Mouse (Mus musculus): ENCODE measurements around the gene Hs6st2. TPM values are rescaled to one million over a fixed set of nuclear protein-coding genes. Genes with fewer than 3 reads are reported as not detected.

Gene Hs6st2
- total and polyA plus RNA-seq, 2 experiments from 2014 or later = 39.4 to 45.2 TPM

DNA sequence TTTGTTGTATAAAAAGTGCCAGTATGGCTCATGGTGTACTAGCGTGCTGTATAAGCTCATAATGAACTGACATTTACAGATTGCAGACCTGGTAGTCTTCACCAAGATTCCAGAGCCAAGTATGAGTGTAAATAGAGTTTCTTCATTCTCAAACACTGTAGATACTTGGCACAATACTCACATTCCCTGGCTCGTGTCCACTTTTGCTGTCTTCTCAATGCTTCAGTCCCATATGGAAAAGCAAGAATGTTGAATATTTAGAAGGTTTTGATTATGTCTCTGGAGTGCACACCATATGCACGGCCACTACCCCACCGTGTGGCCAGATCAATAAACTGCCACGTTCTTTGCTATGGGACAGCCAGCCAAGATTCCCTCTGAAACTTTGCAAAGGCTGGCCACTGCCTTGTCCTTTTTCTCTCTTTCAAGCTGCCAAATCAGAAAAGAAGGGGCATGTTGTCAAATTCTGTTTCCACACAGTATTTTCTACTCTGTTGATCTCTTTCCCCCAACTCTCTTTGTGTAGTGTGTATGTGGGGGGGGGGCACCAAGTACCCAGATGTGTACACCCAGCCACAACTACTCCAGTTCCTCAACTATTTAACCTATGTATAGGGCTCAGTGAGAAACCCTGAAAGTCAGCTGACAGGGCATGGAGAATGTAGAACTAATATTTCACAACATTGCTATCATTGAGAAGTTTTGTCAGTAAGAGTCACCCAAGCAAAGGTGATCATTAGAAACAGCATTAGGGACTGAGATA is 309.0 kb downstream of the Hs6st2 start:
- ATAC-seq (ENCODE audit: low FRiP score) (no peak), DNase-seq (ENCODE audit: low spot score) (peak; percentile 40)
- 33% methylated on average over 5 of the region's 5 CpGs for WGBS
- Histone ChIP-seq H3K27me3 (ENCODE audit: insufficient read depth, low read length) (no peaks in the 10 kb centered on the region), H3K4me2 (ENCODE audit: low read depth, low read length, poor library complexity, severe bottlenecking) (no peak overlapping the region), H3K9ac (replicated peaks; ENCODE audit: low read length, poor library complexity, severe bottlenecking) (no peak overlapping the region), H3K36me3 (ENCODE audit: insufficient read depth, low read length) (no peaks in the 10 kb centered on the region), H3K9me3 (ENCODE audit: low read length) (no peaks in the 10 kb centered on the region), H3K4me3 (ENCODE audit: low read depth, low read length) (no peak overlapping the region), H3K27ac (ENCODE audit: low read depth, low read length) (no peak overlapping the region), H3K4me1 (ENCODE audit: insufficient read depth, low read length) (no peaks in the 10 kb centered on the region)
- TF ChIP-seq CTCF (IDR thresholded peaks at IDR 0.05) = peak; percentile 71

- H3K36me3 ChIP-seq (ENCODE audit: insufficient read depth, low read length) = no peaks in the 10 kb centered on the region
- ATAC-seq (ENCODE audit: low FRiP score) = no peak
- no peak overlapping the region for H3K4me2 ChIP-seq (ENCODE audit: low read depth, low read length, poor library complexity, severe bottlenecking)
- H3K27ac ChIP-seq (ENCODE audit: low read depth, low read length) = no peak overlapping the region
- no peaks in the 10 kb centered on the region for H3K4me1 ChIP-seq (ENCODE audit: insufficient read depth, low read length)
- no peak overlapping the region for H3K4me3 ChIP-seq (ENCODE audit: low read depth, low read length)
- no peaks in the 10 kb centered on the region for H3K9me3 ChIP-seq (ENCODE audit: low read length)
- H3K9ac ChIP-seq (replicated peaks; ENCODE audit: low read length, poor library complexity, severe bottlenecking) = no peak overlapping the region
- WGBS = 82% methylated on average over 1 of the region's 1 CpGs
- no peaks in the 10 kb centered on the region for H3K27me3 ChIP-seq (ENCODE audit: insufficient read depth, low read length)
- DNase-seq (ENCODE audit: low spot score) = no peak
- no peak for TF ChIP-seq CTCF (IDR thresholded peaks at IDR 0.05)
Observed at GRCm38 (mm10) chrX:51349682-51350081, 332.0 kb downstream of the Hs6st2 start.

DNA sequence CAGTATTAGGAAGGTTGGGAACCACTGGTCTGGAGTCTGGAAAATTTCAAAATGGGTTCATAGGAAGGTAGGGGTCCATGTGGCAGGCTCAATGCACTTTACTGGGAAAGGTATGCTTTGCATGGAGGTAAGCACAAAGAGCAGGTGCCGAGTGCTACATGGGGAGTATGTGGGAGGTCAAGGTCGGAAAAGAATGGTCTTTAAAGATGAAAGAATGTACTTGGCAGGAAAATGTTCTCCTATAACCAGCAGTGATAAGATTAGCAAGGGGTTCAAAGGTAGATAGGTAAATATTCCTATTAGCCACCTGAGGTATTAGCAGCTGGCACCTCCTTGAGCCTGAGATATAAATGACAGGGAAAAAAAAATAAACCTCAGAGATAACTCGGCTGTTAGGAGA is 338.1 kb downstream of the Hs6st2 start:
- H3K9ac ChIP-seq (replicated peaks; ENCODE audit: low read length, poor library complexity, severe bottlenecking) = no peak overlapping the region
- no peaks in the 10 kb centered on the region for H3K9me3 ChIP-seq (ENCODE audit: low read length)
- H3K4me2 ChIP-seq (ENCODE audit: low read depth, low read length, poor library complexity, severe bottlenecking) = no peak overlapping the region
- ATAC-seq (ENCODE audit: low FRiP score) (no peak), DNase-seq (ENCODE audit: low spot score) (no peak)
- no peaks in the 10 kb centered on the region for H3K4me1 ChIP-seq (ENCODE audit: insufficient read depth, low read length)
- H3K36me3 ChIP-seq (ENCODE audit: insufficient read depth, low read length) = no peaks in the 10 kb centered on the region
- H3K27me3 ChIP-seq (ENCODE audit: insufficient read depth, low read length) = no peaks in the 10 kb centered on the region
- H3K4me3 ChIP-seq (ENCODE audit: low read depth, low read length) = no peak overlapping the region
- WGBS = 54% methylated on average over 3 of the region's 3 CpGs
- H3K27ac ChIP-seq (ENCODE audit: low read depth, low read length) = no peak overlapping the region
- TF ChIP-seq CTCF (IDR thresholded peaks at IDR 0.05) = no peak

Other genes starting within 250 kb of the Hs6st2 start
- gene Usp26, start 119.4 kb upstream of the Hs6st2 start, total RNA-seq (2014; rRNA removed) = not detected in 2 replicates
- not detected in 2 replicates for gene Usp26, start 119.4 kb upstream of the Hs6st2 start, polyA plus RNA-seq (2015; fragmentation: Nextera tagmentation; extraction: Ambion mirVana)

Data from midbrain, postnatal 0 days (tissue).